Mouse (Mus musculus): ENCODE measurements at regions not wholly inside any gene's neighbourhood (a gene's known extent, or its start where the extent isn't known, plus 50 kb on each side); places are given as distances from the start of the nearest gene placed in this dataset.

GRCm38 (mm10) chr16:69515122-69515521 is 348.4 kb downstream of the Speer2 start:
- intact Hi-C loops (cut with DNase I) = no loop called here
- no peak for DNase-seq

GRCm38 (mm10) chr16:69477317-69477716 is 386.2 kb downstream of the Speer2 start:
- DNase-seq = no peak
- intact Hi-C loops (cut with DNase I) = no loop called here

GRCm38 (mm10) chr16:69469024-69469780 is 394.3 kb downstream of the Speer2 start:
- intact Hi-C loops (cut with DNase I) = no loop called here
- DNase-seq = no peak

- intact Hi-C loops (cut with DNase I) = no loop called here
These were observed 404.4 kb downstream of the Speer2 start for GRCm38 (mm10) chr16:69459171-69459570.

GRCm38 (mm10) chr16:69424661-69425634 is 438.6 kb downstream of the Speer2 start:
- intact Hi-C loops (cut with DNase I) = no loop called here
- DNase-seq = no peak

More at GRCm38 (mm10) chr16:69459171-69459570, 404.4 kb downstream of the Speer2 start:
- peak; percentile 8 for DNase-seq
